Mouse (Mus musculus): ENCODE measurements at regions not wholly inside any gene's neighbourhood (a gene's known extent, or its start where the extent isn't known, plus 50 kb on each side); places are given as distances from the start of the nearest gene placed in this dataset.
A peak's percentile ranks its signal among the peaks of the same experiment; 100 is the strongest.

GRCm38 (mm10) chr10:125785448-125786196 is 180.3 kb upstream of the Lrig3 start:
- Histone ChIP-seq H3K27me3 (ENCODE audit: control insufficient read depth, insufficient read depth, low read length) (no peaks in the 10 kb centered on the region), H3K36me3 (ENCODE audit: control insufficient read depth, insufficient read depth, low read length) (no peaks in the 10 kb centered on the region), H3K27ac (ENCODE audit: control insufficient read depth, insufficient read depth, low read depth, low read length) (no peak overlapping the region), H3K4me3 (ENCODE audit: control insufficient read depth, low read depth, low read length) (no peak overlapping the region), H3K4me1 (ENCODE audit: control insufficient read depth, insufficient read depth, low read length) (no peaks in the 10 kb centered on the region; the same call in none of the 2 replicates)
- TF ChIP-seq CTCF (IDR thresholded peaks at IDR 0.05; ENCODE audit: control insufficient read depth, insufficient read depth, insufficient replicate concordance, low read depth, low read length) (no peak), POLR2A (IDR thresholded peaks at IDR 0.05; ENCODE audit: control insufficient read depth, low read depth, low read length) (no peak)

- Histone ChIP-seq H3K4me3 (ENCODE audit: control insufficient read depth, low read depth, low read length) (no peak overlapping the region), H3K27me3 (ENCODE audit: control insufficient read depth, insufficient read depth, low read length) (no peaks in the 10 kb centered on the region), H3K36me3 (ENCODE audit: control insufficient read depth, insufficient read depth, low read length) (no peaks in the 10 kb centered on the region), H3K4me1 (ENCODE audit: control insufficient read depth, insufficient read depth, low read length) (no peaks in the 10 kb centered on the region; the same call in none of the 2 replicates), H3K27ac (ENCODE audit: control insufficient read depth, insufficient read depth, low read depth, low read length) (no peak overlapping the region)
- TF ChIP-seq CTCF (IDR thresholded peaks at IDR 0.05; ENCODE audit: control insufficient read depth, insufficient read depth, insufficient replicate concordance, low read depth, low read length) = no peak
- no peak for TF ChIP-seq POLR2A (IDR thresholded peaks at IDR 0.05; ENCODE audit: control insufficient read depth, low read depth, low read length)
Measured at GRCm38 (mm10) chr10:125786197-125786879, 179.6 kb upstream of the Lrig3 start.

GRCm38 (mm10) chr10:125786880-125787337 is 179.1 kb upstream of the Lrig3 start:
- no peak overlapping the region for H3K4me3 ChIP-seq (ENCODE audit: control insufficient read depth, low read depth, low read length)
- H3K27ac ChIP-seq (ENCODE audit: control insufficient read depth, insufficient read depth, low read depth, low read length) = no peak overlapping the region
- H3K4me1 ChIP-seq (ENCODE audit: control insufficient read depth, insufficient read depth, low read length) = no peaks in the 10 kb centered on the region; the same call in none of the 2 replicates
- H3K27me3 ChIP-seq (ENCODE audit: control insufficient read depth, insufficient read depth, low read length) = no peaks in the 10 kb centered on the region
- TF ChIP-seq POLR2A (IDR thresholded peaks at IDR 0.05; ENCODE audit: control insufficient read depth, low read depth, low read length) (no peak), CTCF (IDR thresholded peaks at IDR 0.05; ENCODE audit: control insufficient read depth, insufficient read depth, insufficient replicate concordance, low read depth, low read length) (no peak)
- no peaks in the 10 kb centered on the region for H3K36me3 ChIP-seq (ENCODE audit: control insufficient read depth, insufficient read depth, low read length)

GRCm38 (mm10) chr10:125787441-125788060 is 178.4 kb upstream of the Lrig3 start:
- Histone ChIP-seq H3K4me1 (ENCODE audit: control insufficient read depth, insufficient read depth, low read length) (no peaks in the 10 kb centered on the region; the same call in none of the 2 replicates), H3K36me3 (ENCODE audit: control insufficient read depth, insufficient read depth, low read length) (no peaks in the 10 kb centered on the region), H3K27me3 (ENCODE audit: control insufficient read depth, insufficient read depth, low read length) (no peaks in the 10 kb centered on the region), H3K27ac (ENCODE audit: control insufficient read depth, insufficient read depth, low read depth, low read length) (no peak overlapping the region), H3K4me3 (ENCODE audit: control insufficient read depth, low read depth, low read length) (no peak overlapping the region)
- TF ChIP-seq POLR2A (IDR thresholded peaks at IDR 0.05; ENCODE audit: control insufficient read depth, low read depth, low read length) = no peak
- TF ChIP-seq CTCF (IDR thresholded peaks at IDR 0.05; ENCODE audit: control insufficient read depth, insufficient read depth, insufficient replicate concordance, low read depth, low read length) = no peak

GRCm38 (mm10) chr10:125788262-125788661 is 177.7 kb upstream of the Lrig3 start:
- Histone ChIP-seq H3K27me3 (ENCODE audit: control insufficient read depth, insufficient read depth, low read length) (no peaks in the 10 kb centered on the region), H3K27ac (ENCODE audit: control insufficient read depth, insufficient read depth, low read depth, low read length) (no peak overlapping the region), H3K4me3 (ENCODE audit: control insufficient read depth, low read depth, low read length) (no peak overlapping the region), H3K36me3 (ENCODE audit: control insufficient read depth, insufficient read depth, low read length) (no peaks in the 10 kb centered on the region), H3K4me1 (ENCODE audit: control insufficient read depth, insufficient read depth, low read length) (no peaks in the 10 kb centered on the region; the same call in none of the 2 replicates)
- TF ChIP-seq CTCF (IDR thresholded peaks at IDR 0.05; ENCODE audit: control insufficient read depth, insufficient read depth, insufficient replicate concordance, low read depth, low read length) (peak; percentile 4; the same call in 1 of the 2 replicates), POLR2A (IDR thresholded peaks at IDR 0.05; ENCODE audit: control insufficient read depth, low read depth, low read length) (no peak)

- Histone ChIP-seq H3K4me1 (ENCODE audit: control insufficient read depth, insufficient read depth, low read length) (no peaks in the 10 kb centered on the region; the same call in none of the 2 replicates), H3K36me3 (ENCODE audit: control insufficient read depth, insufficient read depth, low read length) (no peaks in the 10 kb centered on the region), H3K27me3 (ENCODE audit: control insufficient read depth, insufficient read depth, low read length) (no peaks in the 10 kb centered on the region), H3K27ac (ENCODE audit: control insufficient read depth, insufficient read depth, low read depth, low read length) (no peak overlapping the region), H3K4me3 (ENCODE audit: control insufficient read depth, low read depth, low read length) (no peak overlapping the region)
- TF ChIP-seq POLR2A (IDR thresholded peaks at IDR 0.05; ENCODE audit: control insufficient read depth, low read depth, low read length) (no peak), CTCF (IDR thresholded peaks at IDR 0.05; ENCODE audit: control insufficient read depth, insufficient read depth, insufficient replicate concordance, low read depth, low read length) (no peak)
Measured at GRCm38 (mm10) chr10:125790924-125791323, 175.0 kb upstream of the Lrig3 start.

- Histone ChIP-seq H3K4me3 (ENCODE audit: control insufficient read depth, low read depth, low read length) (no peak overlapping the region), H3K27me3 (ENCODE audit: control insufficient read depth, insufficient read depth, low read length) (no peaks in the 10 kb centered on the region), H3K4me1 (ENCODE audit: control insufficient read depth, insufficient read depth, low read length) (peaks cover 2% of the 10 kb centered on the region; the same call in 1 of the 2 replicates), H3K27ac (ENCODE audit: control insufficient read depth, insufficient read depth, low read depth, low read length) (no peak overlapping the region), H3K36me3 (ENCODE audit: control insufficient read depth, insufficient read depth, low read length) (no peaks in the 10 kb centered on the region)
- TF ChIP-seq POLR2A (IDR thresholded peaks at IDR 0.05; ENCODE audit: control insufficient read depth, low read depth, low read length) = no peak
- no peak for TF ChIP-seq CTCF (IDR thresholded peaks at IDR 0.05; ENCODE audit: control insufficient read depth, insufficient read depth, insufficient replicate concordance, low read depth, low read length)
Measured at GRCm38 (mm10) chr10:125794504-125794903, 171.5 kb upstream of the Lrig3 start.

All from testis, adult 2 months (tissue).